Mouse (Mus musculus): ENCODE measurements around the gene Nphs2. TPM values are rescaled to one million over a fixed set of nuclear protein-coding genes. Genes with fewer than 3 reads are reported as not detected.

Gene Nphs2
- 0.13 TPM in 1 of 2 replicates, not detected in the other for polyA plus RNA-seq (2015; fragmentation: Nextera tagmentation; extraction: Ambion mirVana)

DNA sequence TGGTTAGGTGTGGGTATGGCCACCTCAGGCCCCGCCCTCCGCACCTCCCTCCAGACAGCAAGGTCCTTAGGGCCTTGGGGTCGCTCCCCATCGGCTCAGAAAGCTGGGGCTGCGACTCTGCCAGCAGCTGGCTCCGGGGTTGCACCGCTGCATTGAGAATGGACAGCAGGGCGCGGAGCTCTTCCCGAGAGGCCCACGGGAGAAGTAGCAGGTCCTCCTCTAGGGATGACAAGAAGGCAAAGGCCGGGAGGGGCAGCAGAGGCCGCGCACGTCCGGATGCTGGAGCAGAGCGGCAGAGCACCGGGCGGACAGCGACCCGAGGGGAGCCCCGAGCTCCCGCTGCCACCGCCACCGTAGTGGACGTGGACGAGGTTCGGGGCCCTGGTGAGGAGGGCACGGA, at the start of gene Nphs2:
Gene Nphs2 (plus strand): TSS at position 98 of the 400 bp plus-strand sequence.

DNA sequence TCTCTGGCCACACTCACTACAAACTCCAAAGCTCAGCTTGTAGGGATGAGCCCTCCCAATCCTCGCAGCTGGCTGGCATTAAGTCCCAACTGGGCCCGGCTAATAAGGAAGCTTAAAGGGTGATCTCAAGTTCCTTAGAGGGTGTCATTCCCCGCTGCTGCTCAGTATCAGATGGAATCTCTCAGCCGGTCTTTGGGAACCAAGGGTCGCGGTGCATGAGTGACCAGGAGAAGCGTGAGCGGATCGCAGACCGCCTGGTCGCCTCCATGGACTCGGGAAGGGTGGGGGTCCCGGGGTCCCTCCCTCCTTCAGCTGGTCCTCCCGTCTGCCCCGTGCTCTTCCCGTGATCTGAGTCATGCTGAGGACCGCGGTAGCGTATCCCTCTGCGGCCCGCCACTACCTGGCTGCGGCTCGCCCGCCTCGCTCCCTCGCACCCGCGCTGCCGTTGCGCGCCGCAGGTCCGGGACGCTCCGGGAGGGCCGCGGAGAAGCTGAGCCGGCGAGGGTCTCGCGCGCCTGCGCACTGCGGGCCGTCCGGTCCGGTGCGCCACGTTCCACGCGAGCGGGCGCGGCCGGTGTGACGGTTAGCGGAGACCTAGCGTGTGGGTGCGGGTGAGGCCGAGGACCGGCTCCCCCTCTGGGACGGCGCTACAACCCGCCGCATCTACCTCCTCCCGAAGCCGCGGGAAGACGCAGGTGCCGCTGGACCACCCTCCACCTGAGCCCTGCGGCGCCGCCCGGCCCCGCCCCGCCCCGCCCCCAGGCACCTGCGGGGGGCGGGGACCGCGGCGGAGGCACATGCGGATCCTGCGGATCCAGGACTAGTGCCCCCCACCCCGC, 7.4 kb upstream of the Nphs2 start, which contains the start of gene Tdrd5:
Gene Tdrd5 (minus strand): TSS at position 754 of the 839 bp plus-strand sequence.

DNA sequence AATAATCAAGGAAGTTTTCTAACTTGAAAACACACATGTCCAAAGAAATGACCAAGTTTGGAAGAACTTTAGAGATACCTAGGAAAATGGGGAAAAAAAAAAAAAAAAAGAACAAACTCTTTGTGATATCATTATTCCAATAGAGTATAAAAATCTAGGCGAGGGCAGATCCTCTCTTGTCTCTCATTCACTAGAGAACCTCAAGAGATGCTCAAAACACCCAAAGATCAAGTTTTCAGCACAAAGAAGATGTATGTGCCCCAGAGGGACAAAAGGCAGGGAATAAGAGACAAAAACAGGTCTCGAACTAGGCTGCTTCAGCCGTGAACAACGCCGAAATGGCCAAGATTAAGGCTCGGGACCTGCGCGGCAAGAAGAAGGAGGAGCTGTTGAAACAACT, 55.2 kb downstream of the Nphs2 start, which contains the start of gene Gm2000:
Gene Gm2000 (plus strand): TSS at position 301 of the 400 bp plus-strand sequence.

Other genes with a start within 250 kb of the Nphs2 start
- not detected in 2 replicates for gene Fam163a, start 105.7 kb upstream of the Nphs2 start, polyA plus RNA-seq (2015; fragmentation: Nextera tagmentation; extraction: Ambion mirVana)
- gene Tdrd5, start 7.1 kb upstream of the Nphs2 start, polyA plus RNA-seq (2015; fragmentation: Nextera tagmentation; extraction: Ambion mirVana), result 0.11 and 0.19 TPM in 2 replicates
- gene Gm2000, start 55.3 kb downstream of the Nphs2 start, polyA plus RNA-seq (2015; fragmentation: Nextera tagmentation; extraction: Ambion mirVana), result 718 and 777 TPM in 2 replicates
- gene Axdnd1, start 110.4 kb downstream of the Nphs2 start, polyA plus RNA-seq (2015; fragmentation: Nextera tagmentation; extraction: Ambion mirVana), result 0.22 and 0.42 TPM in 2 replicates
- 12.9 and 17.3 TPM in 2 replicates for gene Soat1, start 163.6 kb downstream of the Nphs2 start, polyA plus RNA-seq (2015; fragmentation: Nextera tagmentation; extraction: Ambion mirVana)
- 0.22 and 0.37 TPM in 2 replicates for gene Gm10031, start 213.3 kb downstream of the Nphs2 start, polyA plus RNA-seq (2015; fragmentation: Nextera tagmentation; extraction: Ambion mirVana)
- gene Abl2, start 248.1 kb downstream of the Nphs2 start, polyA plus RNA-seq (2015; fragmentation: Nextera tagmentation; extraction: Ambion mirVana), result 1.6 and 1.8 TPM in 2 replicates

Measured in spleen, postnatal 0 days (tissue).